Mouse (Mus musculus): ENCODE measurements at regions not wholly inside any gene's neighbourhood (a gene's known extent, or its start where the extent isn't known, plus 50 kb on each side); places are given as distances from the start of the nearest gene placed in this dataset.

GRCm38 (mm10) chr9:35365975-35366374 lies 55.0 kb upstream of the Cdon start:
- H3K36me3 ChIP-seq (ENCODE audit: control insufficient read depth, insufficient read depth, low read length), result no peaks in the 10 kb centered on the region
- no peaks in the 10 kb centered on the region for H3K27me3 ChIP-seq (ENCODE audit: control insufficient read depth, insufficient read depth, low read depth, low read length)
- no peak for ATAC-seq (ENCODE audit: low read depth)
- no peaks in the 10 kb centered on the region for H3K9me3 ChIP-seq (ENCODE audit: control insufficient read depth, low read length)
- H3K4me1 ChIP-seq (replicated peaks; ENCODE audit: control insufficient read depth, insufficient read depth, low read length), result peaks cover 3% of the 10 kb centered on the region
- WGBS, result 93% methylated on average over 5 of the region's 5 CpGs
- H3K27ac ChIP-seq (ENCODE audit: low read length), result no peak overlapping the region
- H3K9ac ChIP-seq (ENCODE audit: low read length), result no peak overlapping the region
- H3K4me3 ChIP-seq (ENCODE audit: low read length), result no peak overlapping the region
- H3K4me2 ChIP-seq (ENCODE audit: low read depth, low read length), result no peak overlapping the region

- Histone ChIP-seq H3K4me3 (ENCODE audit: low read length) (no peak overlapping the region), H3K9me3 (ENCODE audit: control insufficient read depth, low read length) (no peaks in the 10 kb centered on the region), H3K4me2 (ENCODE audit: low read depth, low read length) (no peak overlapping the region), H3K36me3 (ENCODE audit: control insufficient read depth, insufficient read depth, low read length) (no peaks in the 10 kb centered on the region), H3K27me3 (ENCODE audit: control insufficient read depth, insufficient read depth, low read depth, low read length) (no peaks in the 10 kb centered on the region), H3K9ac (ENCODE audit: low read length) (no peak overlapping the region), H3K4me1 (replicated peaks; ENCODE audit: control insufficient read depth, insufficient read depth, low read length) (no peaks in the 10 kb centered on the region), H3K27ac (ENCODE audit: low read length) (no peak overlapping the region)
- WGBS, result 66% methylated on average over 5 of the region's 5 CpGs
- ATAC-seq (ENCODE audit: low read depth), result no peak
Measured at GRCm38 (mm10) chr9:35369063-35369462, 51.9 kb upstream of the Cdon start.

- 77% methylated on average over 3 of the region's 3 CpGs for WGBS
- H3K9ac ChIP-seq (ENCODE audit: low read length), result no peak overlapping the region
- H3K36me3 ChIP-seq (ENCODE audit: control insufficient read depth, insufficient read depth, low read length), result no peaks in the 10 kb centered on the region
- H3K9me3 ChIP-seq (ENCODE audit: control insufficient read depth, low read length), result no peaks in the 10 kb centered on the region
- no peaks in the 10 kb centered on the region for H3K27me3 ChIP-seq (ENCODE audit: control insufficient read depth, insufficient read depth, low read depth, low read length)
- no peak overlapping the region for H3K27ac ChIP-seq (ENCODE audit: low read length)
- no peak overlapping the region for H3K4me3 ChIP-seq (ENCODE audit: low read length)
- H3K4me2 ChIP-seq (ENCODE audit: low read depth, low read length), result no peak overlapping the region
- no peak for ATAC-seq (ENCODE audit: low read depth)
- no peaks in the 10 kb centered on the region for H3K4me1 ChIP-seq (replicated peaks; ENCODE audit: control insufficient read depth, insufficient read depth, low read length)
Measured at GRCm38 (mm10) chr9:35370031-35370430, 50.9 kb upstream of the Cdon start.

- Histone ChIP-seq H3K4me2 (ENCODE audit: low read depth, low read length) (no peak overlapping the region), H3K27ac (ENCODE audit: low read length) (no peak overlapping the region), H3K27me3 (ENCODE audit: control insufficient read depth, insufficient read depth, low read depth, low read length) (no peaks in the 10 kb centered on the region), H3K4me1 (replicated peaks; ENCODE audit: control insufficient read depth, insufficient read depth, low read length) (no peaks in the 10 kb centered on the region), H3K36me3 (ENCODE audit: control insufficient read depth, insufficient read depth, low read length) (no peaks in the 10 kb centered on the region), H3K9ac (ENCODE audit: low read length) (no peak overlapping the region), H3K4me3 (ENCODE audit: low read length) (no peak overlapping the region), H3K9me3 (ENCODE audit: control insufficient read depth, low read length) (no peaks in the 10 kb centered on the region)
- ATAC-seq (ENCODE audit: low read depth), result no peak
- WGBS, result 93% methylated on average over 3 of the region's 3 CpGs
Measured at GRCm38 (mm10) chr9:35370895-35371294, 50.0 kb upstream of the Cdon start.
